9 mouse cellular contexts compared by ENCODE assay signal in the genomic region with DNA sequence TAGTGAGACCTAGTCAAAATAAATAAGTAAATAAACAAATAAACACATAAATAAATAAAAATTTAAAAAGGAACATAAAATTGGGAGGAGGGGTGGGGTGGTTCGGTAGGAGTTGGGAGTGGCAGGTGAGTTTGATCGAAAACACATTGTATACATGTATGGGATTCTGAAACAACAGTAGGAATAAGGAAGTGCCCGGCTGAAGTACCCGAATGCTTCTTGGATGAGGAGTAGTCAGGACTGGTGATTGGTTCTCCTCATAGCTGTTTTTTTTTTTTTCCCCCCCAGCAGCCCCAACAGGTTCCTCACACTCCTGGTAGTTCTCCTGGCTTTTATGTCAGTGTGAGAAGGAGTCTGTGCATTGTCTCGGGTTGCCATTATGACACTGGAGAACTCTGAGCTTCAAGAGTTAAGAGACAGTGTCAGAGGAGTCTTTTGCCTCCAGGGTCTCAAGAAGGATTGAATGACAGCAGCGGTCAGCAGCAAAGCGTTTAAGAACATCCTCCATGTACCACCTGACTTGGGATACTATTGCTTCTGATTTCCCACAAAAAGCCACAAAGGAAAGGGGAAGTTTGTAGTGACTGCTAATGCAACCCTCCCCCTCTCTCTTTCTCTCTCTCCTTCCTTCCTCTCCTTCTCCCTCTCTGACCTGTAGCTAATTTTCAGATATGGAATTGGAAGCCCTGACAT. TPM values are rescaled to one million over a fixed set of nuclear protein-coding genes. Genes with fewer than 3 reads are reported as not detected.
DNase-seq lines count a peak whose midpoint lies in the region; ATAC-seq lines count a peak whose summit lies in the region.
"Had no signal": no experiment of that assay in that cellular context is flagged by ENCODE, and none has a peak within 500 bp of the region (broad histone marks: within the 10 kb centered on the region; RNA-seq: fewer than 3 reads in every experiment).

No protein-coding gene starts in this region.

- no peak for ATAC-seq in heart, embryonic 14.5 days (ENCODE audit: insufficient number of reproducible peaks, insufficient read depth, low FRiP score, low read depth)
- ATAC-seq in intestine, embryonic 15.5 days = no peak
- ATAC-seq in midbrain, embryonic 14.5 days (ENCODE audit: low FRiP score, low TSS enrichment) = no peak

- WGBS in heart, embryonic 14.5 days = 59% methylated on average over 7 of the region's 7 CpGs
- 60% methylated on average over 7 of the region's 7 CpGs for WGBS in embryonic facial prominence, embryonic 10.5 days
- 66% methylated on average over 7 of the region's 7 CpGs for WGBS in intestine, embryonic 15.5 days
- 67% methylated on average over 7 of the region's 7 CpGs for WGBS in midbrain, embryonic 14.5 days

- H3K4me1 ChIP-seq in heart, embryonic 14.5 days (ENCODE audit: control insufficient read depth in 2 of 2, insufficient read depth in 2 of 2, low read length in 2 of 2) = peaks cover 3 to 6% of the 10 kb centered on the region in 2 experiments
- H3K4me1 ChIP-seq in embryonic facial prominence, embryonic 10.5 days = peaks cover 11% of the 10 kb centered on the region
- H3K4me1 ChIP-seq in intestine, embryonic 15.5 days (replicated peaks) = 0 out of 2 replicates have a peak, but pooled peaks cover 3% of the 10 kb centered on the region
- peaks cover 8% of the 10 kb centered on the region; the same call in 1 of the 2 replicates for H3K4me1 ChIP-seq in midbrain, embryonic 14.5 days (ENCODE audit: control insufficient read depth, insufficient read depth, low read length)

- DNase-seq in heart, adult 8-10 months (ENCODE audit: low spot score) = no peak
- DNase-seq in embryonic facial prominence, embryonic 10.5 days (ENCODE audit: low spot score) = no peak
- DNase-seq in midbrain, embryonic 14.5 days = no peak
- no peak for DNase-seq in kidney, adult 9 months
- DNase-seq in gastrocnemius, postnatal 25 days = no peak
- DNase-seq in right cerebral cortex, postnatal 14 days = no peak
- DNase-seq: heart, adult 2 months had no signal

- H3K4me3 ChIP-seq in heart, embryonic 14.5 days (ENCODE audit: control insufficient read depth in 1 of 2, insufficient read depth in 1 of 2, low read depth in 1 of 2, low read length in 2 of 2) = peak overlapping the region in 1 of 2 experiments; percentile 70; a peak in 1 of 4 replicates
- peak overlapping the region; percentile 76 for H3K4me3 ChIP-seq in embryonic facial prominence, embryonic 10.5 days
- peak overlapping the region; percentile 68; the same call in 1 of the 2 replicates for H3K4me3 ChIP-seq in intestine, embryonic 15.5 days (replicated peaks)
- H3K4me3 ChIP-seq in midbrain, embryonic 14.5 days (replicated peaks; ENCODE audit: low read depth, low read length) = no peak overlapping the region

- H3K36me3 ChIP-seq in heart, embryonic 14.5 days (ENCODE audit: control insufficient read depth, insufficient read depth, low read length) = peaks cover 7% of the 10 kb centered on the region; the same call in 1 of the 2 replicates
- peaks cover 14% of the 10 kb centered on the region for H3K36me3 ChIP-seq in embryonic facial prominence, embryonic 10.5 days (replicated peaks)
- H3K36me3 ChIP-seq in intestine, embryonic 15.5 days = no peaks in the 10 kb centered on the region
- no peaks in the 10 kb centered on the region for H3K36me3 ChIP-seq in midbrain, embryonic 14.5 days (ENCODE audit: control insufficient read depth, insufficient read depth, low read length)

- H3K9me3 ChIP-seq in heart, embryonic 14.5 days (ENCODE audit: control insufficient read depth, low read length) = no peaks in the 10 kb centered on the region
- no peaks in the 10 kb centered on the region for H3K9me3 ChIP-seq in embryonic facial prominence, embryonic 10.5 days
- H3K9me3 ChIP-seq in intestine, embryonic 15.5 days = no peaks in the 10 kb centered on the region
- no peaks in the 10 kb centered on the region for H3K9me3 ChIP-seq in midbrain, embryonic 14.5 days (ENCODE audit: control insufficient read depth, low read length)

- H3K27me3 ChIP-seq in heart, embryonic 14.5 days (ENCODE audit: control insufficient read depth, insufficient read depth, low read length) = no peaks in the 10 kb centered on the region
- H3K27me3 ChIP-seq in embryonic facial prominence, embryonic 10.5 days (replicated peaks; ENCODE audit: low read depth, poor library complexity, severe bottlenecking) = no peaks in the 10 kb centered on the region
- H3K27me3 ChIP-seq in intestine, embryonic 15.5 days (replicated peaks) = no peaks in the 10 kb centered on the region
- H3K27me3 ChIP-seq in midbrain, embryonic 14.5 days (ENCODE audit: control insufficient read depth, insufficient read depth, low read length) = no peaks in the 10 kb centered on the region

- no peak overlapping the region for H3K9ac ChIP-seq in heart, embryonic 14.5 days (ENCODE audit: low read length)
- no peak overlapping the region for H3K9ac ChIP-seq in intestine, embryonic 15.5 days
- H3K9ac ChIP-seq in midbrain, embryonic 14.5 days (replicated peaks; ENCODE audit: low read length) = no peak overlapping the region

- no peak overlapping the region for H3K27ac ChIP-seq in heart, embryonic 14.5 days (replicated peaks in 1 of 2; ENCODE audit: control insufficient read depth in 1 of 2, insufficient read depth in 1 of 2, low read depth in 2 of 2, low read length in 2 of 2)
- no peak overlapping the region for H3K27ac ChIP-seq in embryonic facial prominence, embryonic 10.5 days (replicated peaks)
- no peak overlapping the region for H3K27ac ChIP-seq in intestine, embryonic 15.5 days
- no peak overlapping the region for H3K27ac ChIP-seq in midbrain, embryonic 14.5 days (replicated peaks; ENCODE audit: low read depth, low read length)

- H3K4me2 ChIP-seq in heart, embryonic 14.5 days (ENCODE audit: low read length) = peak overlapping the region; percentile 90
- H3K4me2 ChIP-seq in intestine, embryonic 15.5 days (replicated peaks) = peak overlapping the region; percentile 87
- H3K4me2 ChIP-seq in midbrain, embryonic 14.5 days (ENCODE audit: low read length) = peak overlapping the region; percentile 90

RNA-seq across cellular contexts. Expression of a gene that starts 1.0 kb away (rescaled TPM):
- polyA plus RNA-seq in heart, embryonic 14.5 days (2014; fragmentation: Nextera tagmentation; extraction: Ambion mirVana) = 60.4 and 64.6 TPM in 2 replicates
- total RNA-seq in heart, adult 8-10 months (2022) = 10 to 100 TPM; 26.4 to 31.2 (median 29.3) TPM
- 62.6 and 65.0 TPM in 2 replicates for polyA plus RNA-seq in embryonic facial prominence, embryonic 10.5 days (2016; fragmentation: Nextera tagmentation; extraction: Ambion mirVana)
- 41.1 and 42.3 TPM in 2 replicates for polyA plus RNA-seq in intestine, embryonic 15.5 days (2015; fragmentation: Nextera tagmentation; extraction: Ambion mirVana)
- polyA plus RNA-seq in midbrain, embryonic 14.5 days (2014; fragmentation: Nextera tagmentation; extraction: Ambion mirVana) = 37.0 and 37.9 TPM in 2 replicates
- total RNA-seq in gastrocnemius, postnatal 25 days (2021) = 10 to 100 TPM; 19.6 to 20.2 TPM

RNA-seq across cellular contexts. Expression of a gene that starts 56.6 kb away (rescaled TPM):
- polyA plus RNA-seq in heart, embryonic 14.5 days (2014; fragmentation: Nextera tagmentation; extraction: Ambion mirVana) = 22.7 and 23.2 TPM in 2 replicates
- total RNA-seq in heart, adult 8-10 months (2022) = 10 to 100 TPM; 15.8 to 17.4 (median 17.0) TPM
- 35.1 TPM in 2 replicates for polyA plus RNA-seq in embryonic facial prominence, embryonic 10.5 days (2016; fragmentation: Nextera tagmentation; extraction: Ambion mirVana)
- 41.2 and 41.7 TPM in 2 replicates for polyA plus RNA-seq in intestine, embryonic 15.5 days (2015; fragmentation: Nextera tagmentation; extraction: Ambion mirVana)
- 6.7 and 15.5 TPM in 2 replicates for polyA plus RNA-seq in midbrain, embryonic 14.5 days (2014; fragmentation: Nextera tagmentation; extraction: Ambion mirVana)
- 1 to 10 TPM; 4.4 to 4.8 TPM for total RNA-seq in gastrocnemius, postnatal 25 days (2021)
